Mouse (Mus musculus): Measurements from ENCODE around the gene Tppp3.

Gene Tppp3

GRCm38 (mm10) chr8:105484392-105484791 lies 13.1 kb upstream of the Tppp3 start:
- in situ Hi-C loops (cut with MboI, MseI), result no loop called here

- in situ Hi-C loops (cut with MboI, MseI), result no loop called here
Measured at GRCm38 (mm10) chr8:105484030-105484368, 12.7 kb upstream of the Tppp3 start.

- in situ Hi-C loops (cut with MboI, MseI), result no loop called here
Measured at GRCm38 (mm10) chr8:105483212-105484029, 12.1 kb upstream of the Tppp3 start.

- in situ Hi-C loops (cut with MboI, MseI), result no loop called here
Measured at GRCm38 (mm10) chr8:105482123-105482522, 10.8 kb upstream of the Tppp3 start.

GRCm38 (mm10) chr8:105481453-105481852 lies 10.1 kb upstream of the Tppp3 start:
- in situ Hi-C loops (cut with MboI, MseI), result no loop called here

GRCm38 (mm10) chr8:105481013-105481412 lies 9.7 kb upstream of the Tppp3 start:
- in situ Hi-C loops (cut with MboI, MseI), result no loop called here

GRCm38 (mm10) chr8:105477792-105478191 lies 6.5 kb upstream of the Tppp3 start:
- in situ Hi-C loops (cut with MboI, MseI), result no loop called here

GRCm38 (mm10) chr8:105476628-105477413 lies 5.5 kb upstream of the Tppp3 start:
- in situ Hi-C loops (cut with MboI, MseI), result no loop called here

GRCm38 (mm10) chr8:105476161-105476560 lies 4.8 kb upstream of the Tppp3 start:
- in situ Hi-C loops (cut with MboI, MseI), result no loop called here

GRCm38 (mm10) chr8:105475742-105476141 lies 4.4 kb upstream of the Tppp3 start:
- in situ Hi-C loops (cut with MboI, MseI), result no loop called here

- in situ Hi-C loops (cut with MboI, MseI), result no loop called here
Measured at GRCm38 (mm10) chr8:105475254-105475653, 3.9 kb upstream of the Tppp3 start.

- in situ Hi-C loops (cut with MboI, MseI), result no loop called here
Measured at GRCm38 (mm10) chr8:105474680-105475079, 3.4 kb upstream of the Tppp3 start.

- in situ Hi-C loops (cut with MboI, MseI), result no loop called here
Measured at GRCm38 (mm10) chr8:105473816-105474606, 2.7 kb upstream of the Tppp3 start.

GRCm38 (mm10) chr8:105472983-105473382 lies 1.7 kb upstream of the Tppp3 start:
- in situ Hi-C loops (cut with MboI, MseI), result no loop called here

GRCm38 (mm10) chr8:105472414-105472932 lies 1.1 kb upstream of the Tppp3 start:
- in situ Hi-C loops (cut with MboI, MseI), result no loop called here

GRCm38 (mm10) chr8:105470681-105471313 lies 529 bp downstream of the Tppp3 start:
- in situ Hi-C loops (cut with MboI, MseI), result no loop called here

- in situ Hi-C loops (cut with MboI, MseI), result no loop called here
Measured at GRCm38 (mm10) chr8:105470262-105470661, 1.1 kb downstream of the Tppp3 start.

- in situ Hi-C loops (cut with MboI, MseI), result no loop called here
Measured at GRCm38 (mm10) chr8:105469816-105470215, 1.5 kb downstream of the Tppp3 start.

GRCm38 (mm10) chr8:105469041-105469695 lies 2.2 kb downstream of the Tppp3 start:
- in situ Hi-C loops (cut with MboI, MseI), result no loop called here

GRCm38 (mm10) chr8:105468002-105468720 lies 3.2 kb downstream of the Tppp3 start:
- in situ Hi-C loops (cut with MboI, MseI), result no loop called here
